Mouse (Mus musculus): Measurements from ENCODE around the gene Adamts8. TPM values are rescaled to one million over a fixed set of nuclear protein-coding genes. Genes with fewer than 3 reads are reported as not detected.
A peak's percentile ranks its signal among the peaks of the same experiment; 100 is the strongest.

The Adamts8 gene
- polyA plus RNA-seq, 1 experiment from 2014 or later: 1.0 TPM

GRCm38 (mm10) chr9:30912161-30912560 lies 30.2 kb upstream of the Adamts8 start:
- Histone ChIP-seq H3K36me3 (no peaks in the 10 kb centered on the region), H3K27ac (replicated peaks) (no peak overlapping the region), H3K27me3 (ENCODE audit: low read depth, poor library complexity, severe bottlenecking) (no peaks in the 10 kb centered on the region), H3K9me3 (replicated peaks) (no peaks in the 10 kb centered on the region), H3K4me3 (no peak overlapping the region), H3K4me1 (no peaks in the 10 kb centered on the region)
- 84% methylated on average over 3 of the region's 3 CpGs for WGBS
- no peak for DNase-seq (ENCODE audit: low spot score)

- Histone ChIP-seq H3K4me3 (no peak overlapping the region), H3K27me3 (ENCODE audit: low read depth, poor library complexity, severe bottlenecking) (no peaks in the 10 kb centered on the region), H3K36me3 (no peaks in the 10 kb centered on the region), H3K27ac (replicated peaks) (no peak overlapping the region), H3K4me1 (no peaks in the 10 kb centered on the region; the same call in 1 of the 2 replicates), H3K9me3 (replicated peaks) (no peaks in the 10 kb centered on the region)
- 78% methylated on average over 3 of the region's 3 CpGs for WGBS
- DNase-seq (ENCODE audit: low spot score): no peak
These were observed 28.9 kb upstream of the Adamts8 start for GRCm38 (mm10) chr9:30913429-30913828.

- no peak overlapping the region for H3K4me3 ChIP-seq
- H3K4me1 ChIP-seq: no peaks in the 10 kb centered on the region; the same call in 1 of the 2 replicates
- DNase-seq (ENCODE audit: low spot score): no peak
- no peaks in the 10 kb centered on the region for H3K27me3 ChIP-seq (ENCODE audit: low read depth, poor library complexity, severe bottlenecking)
- H3K9me3 ChIP-seq (replicated peaks): no peaks in the 10 kb centered on the region
- 96% methylated on average over 2 of the region's 2 CpGs for WGBS
- H3K27ac ChIP-seq (replicated peaks): no peak overlapping the region
- H3K36me3 ChIP-seq: no peaks in the 10 kb centered on the region
These were observed 28.1 kb upstream of the Adamts8 start for GRCm38 (mm10) chr9:30914241-30914640.

- Histone ChIP-seq H3K4me3 (no peak overlapping the region), H3K27ac (replicated peaks) (no peak overlapping the region), H3K4me1 (peaks cover 3% of the 10 kb centered on the region), H3K27me3 (ENCODE audit: low read depth, poor library complexity, severe bottlenecking) (peaks cover 22% of the 10 kb centered on the region), H3K9me3 (replicated peaks) (no peaks in the 10 kb centered on the region), H3K36me3 (no peaks in the 10 kb centered on the region)
- no peak for DNase-seq (ENCODE audit: low spot score)
- WGBS: 93% methylated on average over 6 of the region's 6 CpGs
These were observed 25.9 kb upstream of the Adamts8 start for GRCm38 (mm10) chr9:30916266-30916968.

GRCm38 (mm10) chr9:30918466-30919356 lies 23.7 kb upstream of the Adamts8 start:
- peaks cover 19% of the 10 kb centered on the region for H3K4me1 ChIP-seq
- no peaks in the 10 kb centered on the region for H3K9me3 ChIP-seq (replicated peaks)
- H3K36me3 ChIP-seq: no peaks in the 10 kb centered on the region
- WGBS: 77% methylated on average over 12 of the region's 12 CpGs
- H3K27ac ChIP-seq (replicated peaks): no peak overlapping the region
- no peak for DNase-seq (ENCODE audit: low spot score)
- H3K27me3 ChIP-seq (ENCODE audit: low read depth, poor library complexity, severe bottlenecking): peaks cover 45% of the 10 kb centered on the region
- H3K4me3 ChIP-seq: no peak overlapping the region

DNA sequence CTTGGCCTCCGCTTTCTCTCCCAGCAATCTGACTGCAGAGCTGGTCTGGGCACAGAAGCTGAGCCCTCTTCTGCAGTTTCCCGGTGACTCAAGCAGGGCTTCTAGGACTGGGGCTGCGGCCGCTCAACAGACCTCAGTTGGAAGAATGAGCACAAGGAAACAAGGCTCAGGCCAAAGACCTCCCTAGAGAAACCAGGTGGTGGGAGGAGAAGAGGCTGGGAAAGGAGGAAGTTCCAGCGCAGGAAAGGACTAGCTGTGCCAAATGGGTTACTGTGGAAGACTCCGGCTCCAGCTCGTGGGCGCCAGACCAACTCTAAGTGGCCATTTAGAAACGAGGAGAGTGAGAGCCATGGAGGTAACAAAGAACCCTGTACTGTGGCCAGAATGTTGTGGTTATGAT lies 22.7 kb upstream of the Adamts8 start:
- Histone ChIP-seq H3K27me3 (ENCODE audit: low read depth, poor library complexity, severe bottlenecking) (peaks cover 45% of the 10 kb centered on the region), H3K36me3 (no peaks in the 10 kb centered on the region), H3K9me3 (replicated peaks) (no peaks in the 10 kb centered on the region), H3K27ac (replicated peaks) (no peak overlapping the region), H3K4me3 (no peak overlapping the region), H3K4me1 (peaks cover 19% of the 10 kb centered on the region)
- WGBS: 89% methylated on average over 9 of the region's 9 CpGs
- no peak for DNase-seq (ENCODE audit: low spot score)

- Histone ChIP-seq H3K27me3 (ENCODE audit: low read depth, poor library complexity, severe bottlenecking) (peaks cover 45% of the 10 kb centered on the region), H3K9me3 (replicated peaks) (no peaks in the 10 kb centered on the region), H3K36me3 (no peaks in the 10 kb centered on the region), H3K4me3 (no peak overlapping the region), H3K4me1 (peaks cover 19% of the 10 kb centered on the region), H3K27ac (replicated peaks) (no peak overlapping the region)
- WGBS: 29% methylated on average over 6 of the region's 6 CpGs
- DNase-seq (ENCODE audit: low spot score): peak; percentile 39
These were observed 21.6 kb upstream of the Adamts8 start for GRCm38 (mm10) chr9:30920736-30921135.

GRCm38 (mm10) chr9:30921261-30922103 lies 20.9 kb upstream of the Adamts8 start:
- no peaks in the 10 kb centered on the region for H3K36me3 ChIP-seq
- peak; percentile 45 for DNase-seq (ENCODE audit: low spot score)
- H3K4me3 ChIP-seq: peak overlapping the region; percentile 62
- no peaks in the 10 kb centered on the region for H3K9me3 ChIP-seq (replicated peaks)
- peak overlapping the region; percentile 24; the same call in 1 of the 2 replicates for H3K27ac ChIP-seq (replicated peaks)
- H3K4me1 ChIP-seq: peaks cover 19% of the 10 kb centered on the region
- WGBS: 4% methylated on average over 56 of the region's 56 CpGs
- H3K27me3 ChIP-seq (ENCODE audit: low read depth, poor library complexity, severe bottlenecking): peaks cover 45% of the 10 kb centered on the region

- Histone ChIP-seq H3K27me3 (ENCODE audit: low read depth, poor library complexity, severe bottlenecking) (peaks cover 45% of the 10 kb centered on the region), H3K36me3 (no peaks in the 10 kb centered on the region), H3K4me1 (peaks cover 19% of the 10 kb centered on the region), H3K4me3 (peak within 1 kb of the TSS; percentile 62), H3K9me3 (replicated peaks) (no peaks in the 10 kb centered on the region), H3K27ac (replicated peaks) (peak within 1 kb of the TSS; percentile 24; the same call in 1 of the 2 replicates)
- under 1% methylated on average over 47 of the region's 47 CpGs for WGBS
- peak; percentile 76 for DNase-seq (ENCODE audit: low spot score)
These were observed 20.0 kb upstream of the Adamts8 start, which contains the start of gene Adamts15 for GRCm38 (mm10) chr9:30922197-30922894. Adamts15 (minus strand) TSS chr9:30922452.

DNA sequence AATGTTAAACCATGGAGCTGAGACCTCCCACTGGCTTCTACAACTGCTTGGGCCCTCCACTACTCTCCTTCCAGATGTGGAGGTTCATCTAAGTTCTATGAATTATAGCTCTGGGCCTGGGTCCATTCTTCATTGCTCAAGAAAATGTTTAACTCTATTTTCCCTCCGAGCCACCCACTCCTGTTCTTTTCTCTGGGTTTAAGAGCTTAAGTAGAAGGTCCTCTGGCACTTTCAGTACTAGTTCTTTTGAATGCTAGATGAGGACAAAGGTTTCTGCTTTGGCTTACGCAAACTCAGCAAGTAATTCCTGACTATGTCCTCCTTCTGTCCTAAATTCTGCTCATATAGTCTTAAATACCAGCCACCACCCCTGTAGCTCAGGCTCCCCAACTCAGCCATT lies 13.6 kb upstream of the Adamts8 start:
- no peak for DNase-seq (ENCODE audit: low spot score)
- Histone ChIP-seq H3K4me3 (no peak overlapping the region), H3K36me3 (no peaks in the 10 kb centered on the region), H3K4me1 (no peaks in the 10 kb centered on the region), H3K27me3 (ENCODE audit: low read depth, poor library complexity, severe bottlenecking) (no peaks in the 10 kb centered on the region), H3K9me3 (replicated peaks) (no peaks in the 10 kb centered on the region), H3K27ac (replicated peaks) (no peak overlapping the region)
- 88% methylated on average over 2 of the region's 2 CpGs for WGBS

GRCm38 (mm10) chr9:30932346-30932745 lies 10.0 kb upstream of the Adamts8 start:
- no peaks in the 10 kb centered on the region for H3K4me1 ChIP-seq
- 84% methylated on average over 4 of the region's 4 CpGs for whole genome bisulfite sequencing
- no peaks in the 10 kb centered on the region; the same call in 1 of the 2 replicates for H3K27me3 ChIP-seq (ENCODE audit: low read depth, poor library complexity, severe bottlenecking)
- no peaks in the 10 kb centered on the region for H3K9me3 ChIP-seq (replicated peaks)
- no peak overlapping the region for H3K27ac ChIP-seq (replicated peaks)
- H3K36me3 ChIP-seq: no peaks in the 10 kb centered on the region
- no peak overlapping the region for H3K4me3 ChIP-seq
- no peak for DNase-seq (ENCODE audit: low spot score)

DNA sequence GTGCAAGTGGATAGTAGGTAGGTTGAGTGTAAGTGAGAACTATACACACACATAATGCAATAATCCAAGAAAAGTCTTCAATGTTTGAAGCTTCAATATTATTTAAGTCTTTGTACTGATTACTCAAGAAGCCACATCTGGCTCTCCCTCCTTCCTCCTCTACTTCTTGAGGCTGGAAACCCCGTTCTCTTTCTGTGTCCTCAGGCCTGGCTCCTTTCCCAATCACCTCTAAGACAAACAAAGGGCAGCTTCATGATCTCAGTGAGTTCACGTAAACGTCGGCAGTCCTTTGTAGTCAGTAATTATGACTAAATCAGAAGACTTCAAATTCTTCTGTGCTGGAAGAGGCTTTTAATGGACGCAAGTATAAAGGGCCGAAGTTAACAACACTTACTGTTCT lies 7.5 kb upstream of the Adamts8 start:
- Histone ChIP-seq H3K4me3 (no peak overlapping the region), H3K27me3 (ENCODE audit: low read depth, poor library complexity, severe bottlenecking) (peaks cover 3% of the 10 kb centered on the region; the same call in 1 of the 2 replicates), H3K4me1 (no peaks in the 10 kb centered on the region), H3K27ac (replicated peaks) (no peak overlapping the region), H3K36me3 (no peaks in the 10 kb centered on the region), H3K9me3 (replicated peaks) (no peaks in the 10 kb centered on the region)
- 85% methylated on average over 6 of the region's 6 CpGs for whole genome bisulfite sequencing
- DNase-seq (ENCODE audit: low spot score): no peak

Data from midbrain, embryonic 10.5 days (tissue).